Mouse (Mus musculus): ENCODE data around the gene Fam50b. TPM values are rescaled to one million over a fixed set of nuclear protein-coding genes. Genes with fewer than 3 reads are reported as not detected.

The Fam50b gene
- polyA plus RNA-seq, 1 experiment from 2014 or later, result not detected

Other genes starting within 250 kb of the Fam50b start
- 7.0 and 7.4 TPM in 2 replicates for gene Pxdc1, start 81.4 kb upstream of the Fam50b start, polyA plus RNA-seq (2014; fragmentation: Nextera tagmentation; extraction: Ambion mirVana)
- gene Prpf4b, start 140.5 kb downstream of the Fam50b start, polyA plus RNA-seq (2014; fragmentation: Nextera tagmentation; extraction: Ambion mirVana), result 111 and 119 TPM in 2 replicates
- 1.4 and 1.8 TPM in 2 replicates for gene Fam217a, start 189.5 kb downstream of the Fam50b start, polyA plus RNA-seq (2014; fragmentation: Nextera tagmentation; extraction: Ambion mirVana)
- gene 4933417A18Rik, start 189.6 kb downstream of the Fam50b start, polyA plus RNA-seq (2014; fragmentation: Nextera tagmentation; extraction: Ambion mirVana), result not detected in 2 replicates
- 0.80 and 0.94 TPM in 2 replicates for gene Eci3, start 229.0 kb downstream of the Fam50b start, polyA plus RNA-seq (2014; fragmentation: Nextera tagmentation; extraction: Ambion mirVana)

Measured in midbrain, embryonic 11.5 days (tissue).